Mouse (Mus musculus): ENCODE measurements around the gene Acat1.

DNA sequence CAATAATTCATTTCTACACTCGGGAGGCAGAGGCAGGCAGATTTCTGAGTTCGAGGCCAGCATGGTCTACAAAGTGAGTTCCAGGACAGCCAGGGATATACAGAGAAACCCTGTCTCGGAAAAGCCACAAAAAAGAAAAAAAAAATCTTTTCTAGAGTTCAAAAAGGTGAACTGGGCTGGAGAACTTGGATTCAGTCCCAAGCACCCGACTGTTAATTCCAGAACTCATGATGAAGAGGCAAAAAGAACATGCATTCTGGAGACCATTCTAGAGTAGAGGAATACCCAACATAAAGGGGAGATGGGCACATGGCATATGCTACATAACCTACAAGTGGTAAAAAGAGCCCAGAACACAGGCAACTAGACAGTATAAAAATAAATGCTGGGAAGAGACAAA, 2.4 kb downstream of the Acat1 start:
- TF ChIP-seq CTCF (IDR thresholded peaks at IDR 0.05; ENCODE audit: low read depth, low read length) = no peak
- no peak for TF ChIP-seq POLR2A (IDR thresholded peaks at IDR 0.05; ENCODE audit: extremely low read depth, insufficient read depth, low read length)

Data from liver, adult 2 months (tissue).